Mouse (Mus musculus): Measurements from ENCODE around the gene Eif3k.

The Eif3k gene

GRCm38 (mm10) chr7:28981651-28982273 lies at the start of gene Eif3k, which contains the start of gene Map4k1:
TSS of gene Eif3k (minus strand) at chr7:28981864.
TSS of gene Map4k1 (plus strand) at chr7:28982050.
- DNase-seq (ENCODE audit: low read depth, low spot score), result peak; percentile 100

DNA sequence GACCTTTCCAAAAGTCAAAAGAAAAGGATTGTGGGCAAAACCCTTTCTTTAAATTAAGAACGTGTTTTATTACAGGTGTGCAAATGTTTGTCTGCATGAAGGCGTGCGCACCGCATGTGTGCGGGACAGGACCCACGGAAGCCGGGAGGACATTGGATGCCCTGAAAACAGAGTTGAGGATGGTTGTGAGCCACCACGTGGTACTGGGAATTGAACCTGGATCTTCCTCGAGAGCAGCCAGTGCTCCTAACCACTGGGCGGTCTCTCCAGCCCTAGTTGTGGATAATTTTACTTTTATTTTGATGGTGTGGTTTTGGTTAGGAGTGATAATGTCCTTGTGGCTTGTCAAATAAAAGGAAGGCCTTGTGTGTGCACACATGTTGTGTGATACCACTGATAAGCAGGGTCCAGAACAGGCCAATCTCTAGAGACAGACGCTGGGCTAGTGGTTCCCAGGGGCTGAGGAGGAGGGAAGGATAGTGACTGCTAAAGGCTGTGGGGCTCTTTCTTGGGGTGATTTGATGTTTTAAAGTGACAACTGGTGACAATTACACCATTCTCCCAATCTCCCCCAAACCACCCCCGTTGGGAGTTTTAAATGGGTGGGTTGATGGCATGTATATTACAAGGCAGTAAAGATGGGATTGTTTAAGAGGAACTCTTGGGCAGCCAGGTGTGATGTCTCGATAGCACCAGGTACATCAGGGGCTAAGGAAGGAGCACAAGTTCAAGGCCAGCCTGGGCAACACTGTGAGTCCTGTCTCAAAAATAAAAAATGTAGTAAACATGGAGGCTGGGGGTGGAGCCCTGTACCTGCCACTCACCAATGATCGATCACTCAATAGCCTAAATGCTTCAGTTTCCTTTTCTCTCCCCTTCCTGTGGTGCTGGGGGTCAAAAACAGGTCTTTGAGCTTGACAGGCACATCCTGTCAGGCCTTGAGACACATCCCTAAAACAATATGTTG lies 48.3 kb upstream of the Eif3k start:
- DNase-seq (ENCODE audit: low read depth, low spot score), result no peak

DNA sequence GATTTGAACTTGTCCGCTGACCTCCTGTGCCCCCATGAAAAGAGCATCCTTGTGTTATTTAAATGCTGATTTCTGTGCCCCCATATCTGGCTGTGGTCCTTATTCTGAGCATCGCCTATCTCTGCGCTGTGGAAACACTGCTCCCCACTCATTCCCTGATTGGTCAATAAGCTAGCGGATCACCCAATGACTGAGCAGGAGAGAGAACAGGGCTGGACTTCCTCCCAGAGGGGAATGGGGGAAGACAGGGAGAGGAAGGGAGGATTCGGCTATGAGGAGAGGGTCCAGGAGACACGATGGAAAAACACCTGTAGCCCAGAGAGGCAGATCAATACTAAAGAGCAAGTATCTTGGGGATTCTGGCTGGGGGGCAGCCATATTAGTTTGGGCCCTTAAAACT lies 47.1 kb upstream of the Eif3k start:
- no peak for DNase-seq (ENCODE audit: low read depth, low spot score)

DNA sequence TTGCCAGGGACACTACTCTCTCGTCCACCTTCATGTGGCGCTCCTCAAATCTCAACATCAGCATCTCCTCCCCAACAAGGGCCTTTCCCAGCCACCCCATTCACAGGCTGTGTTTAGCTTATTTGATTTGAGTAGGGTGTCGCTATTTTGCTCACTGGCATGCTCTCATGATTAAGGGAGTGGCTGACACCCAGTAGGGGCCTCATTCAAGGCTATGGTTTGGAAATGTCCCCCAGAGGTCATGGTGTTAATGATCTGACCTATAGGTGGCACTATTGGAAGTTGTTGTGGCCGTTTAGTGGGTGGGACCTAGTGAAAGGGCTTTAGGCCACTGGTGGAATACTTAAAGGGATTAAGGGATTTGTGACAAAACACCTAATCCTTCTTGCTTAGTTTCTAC lies 45.1 kb upstream of the Eif3k start:
- peak; percentile 36 for DNase-seq (ENCODE audit: low read depth, low spot score)

DNA sequence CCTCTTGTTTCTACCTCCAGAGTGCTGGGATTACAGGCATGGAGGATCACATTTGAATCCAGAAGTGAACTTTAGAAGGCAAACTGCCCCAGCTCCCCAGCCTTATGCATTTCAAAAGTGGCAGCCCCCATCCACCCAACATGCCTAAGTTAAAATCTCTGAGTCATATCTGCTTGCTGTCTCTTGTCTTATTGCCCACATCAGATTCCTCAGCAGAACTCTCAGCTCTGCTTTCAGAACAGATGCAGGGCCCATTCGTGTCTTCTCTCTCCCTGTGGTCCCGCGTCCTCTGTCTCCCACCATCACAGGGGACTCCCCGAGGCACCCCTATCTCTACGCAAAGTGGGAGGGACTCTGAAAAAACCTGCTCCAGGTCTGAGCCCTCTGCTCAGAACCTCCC lies 44.5 kb upstream of the Eif3k start:
- DNase-seq (ENCODE audit: low read depth, low spot score), result peak; percentile 73

GRCm38 (mm10) chr7:29025566-29025965 lies 43.9 kb upstream of the Eif3k start:
- DNase-seq (ENCODE audit: low read depth, low spot score), result peak; percentile 85

- peak; percentile 59 for DNase-seq (ENCODE audit: low read depth, low spot score)
Measured at GRCm38 (mm10) chr7:29023514-29023913, 41.9 kb upstream of the Eif3k start.

- no peak for DNase-seq (ENCODE audit: low read depth, low spot score)
Measured at GRCm38 (mm10) chr7:29022479-29022878, 40.8 kb upstream of the Eif3k start.

GRCm38 (mm10) chr7:29019447-29020220 lies 38.0 kb upstream of the Eif3k start:
- DNase-seq (ENCODE audit: low read depth, low spot score), result peak; percentile 36

- no peak for DNase-seq (ENCODE audit: low read depth, low spot score)
Measured at GRCm38 (mm10) chr7:29017222-29017621, 35.6 kb upstream of the Eif3k start.

DNA sequence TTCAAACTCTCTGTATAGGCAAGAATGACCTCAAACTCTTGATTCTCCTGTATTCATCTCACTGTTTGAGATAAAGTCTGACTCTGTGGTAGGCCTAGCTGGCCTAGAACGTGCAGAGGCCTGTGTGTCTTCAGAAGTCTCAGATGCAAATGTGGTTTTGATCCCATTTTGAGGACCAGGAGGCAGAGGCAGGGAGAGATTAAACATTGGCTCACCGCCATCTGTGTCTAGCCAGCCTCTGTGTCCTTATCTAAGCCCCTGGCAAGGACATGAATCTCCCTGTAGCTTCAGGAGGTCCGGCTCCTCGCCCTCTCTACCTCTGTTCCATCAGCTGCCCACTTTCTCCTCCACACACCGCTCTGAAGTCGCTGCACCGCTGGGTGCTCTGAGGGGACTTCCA lies 34.8 kb upstream of the Eif3k start:
- no peak for DNase-seq (ENCODE audit: low read depth, low spot score)

- no peak for DNase-seq (ENCODE audit: low read depth, low spot score)
Measured at GRCm38 (mm10) chr7:29014984-29015383, 33.3 kb upstream of the Eif3k start.

- DNase-seq (ENCODE audit: low read depth, low spot score), result peak; percentile 49
Measured at GRCm38 (mm10) chr7:29008714-29009113, 27.1 kb upstream of the Eif3k start.

DNA sequence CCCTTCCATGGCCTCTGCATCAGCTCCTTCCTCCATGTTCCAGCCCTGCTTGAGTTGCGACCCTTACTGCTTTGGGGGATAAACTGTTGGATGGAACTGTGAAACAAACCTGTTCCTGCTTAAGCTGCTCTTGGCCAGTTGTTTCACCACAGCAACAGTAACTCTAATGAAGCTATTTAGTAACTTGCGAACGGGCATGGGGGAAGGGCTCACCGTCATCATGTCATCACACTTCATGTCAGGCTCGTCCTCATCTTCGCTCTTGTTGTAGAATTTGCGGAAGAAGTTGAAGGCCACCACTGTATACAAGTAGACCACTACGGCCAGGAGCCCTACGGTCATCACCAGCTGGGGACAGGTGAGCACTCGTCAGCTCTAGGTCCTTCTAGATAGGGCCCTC lies 26.5 kb upstream of the Eif3k start:
- DNase-seq (ENCODE audit: low read depth, low spot score), result no peak

DNA sequence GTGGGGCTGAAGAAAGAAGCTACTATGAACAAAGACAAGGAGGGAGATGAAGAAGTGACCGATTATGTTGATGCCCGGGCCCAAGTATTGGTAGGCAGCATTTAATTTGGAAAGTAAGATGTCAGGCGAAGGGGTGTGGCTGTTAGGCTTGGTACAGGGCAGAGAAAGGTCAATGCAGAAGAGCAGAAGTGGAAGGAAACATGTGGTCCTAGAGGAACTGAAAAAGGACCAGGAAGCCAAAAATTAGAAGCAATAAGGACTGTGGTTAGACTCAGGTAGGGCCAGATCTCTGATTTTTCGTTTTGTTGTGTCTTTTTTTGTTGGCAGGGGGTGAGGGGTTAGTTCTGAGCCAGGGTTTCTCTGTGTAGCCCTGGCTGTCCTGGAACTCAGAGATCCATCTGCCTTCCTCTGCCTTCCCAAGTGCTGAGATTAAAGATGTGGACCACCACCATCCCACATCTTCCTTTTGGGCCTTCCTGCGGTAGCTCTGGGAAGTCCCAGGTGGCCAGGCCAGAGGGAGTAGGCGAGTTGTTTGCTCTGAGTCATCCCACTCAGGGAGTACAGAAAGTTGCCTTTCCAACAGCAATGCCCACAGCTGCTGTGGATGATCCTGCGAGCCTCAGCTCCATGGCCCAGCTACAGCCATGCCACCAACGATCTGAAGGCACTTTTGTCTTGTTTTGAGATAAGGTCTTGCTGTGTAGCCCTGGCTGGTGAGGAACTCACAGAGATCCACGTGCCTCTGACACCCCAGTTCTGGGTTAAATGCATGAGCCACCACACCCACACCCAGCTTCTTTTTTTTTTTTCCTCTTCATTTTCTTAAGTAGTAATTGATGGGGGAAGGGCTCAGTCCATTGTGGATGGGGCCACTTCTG lies 25.8 kb upstream of the Eif3k start:
- no peak for DNase-seq (ENCODE audit: low read depth, low spot score)

- peak; percentile 77 for DNase-seq (ENCODE audit: low read depth, low spot score)
Measured at GRCm38 (mm10) chr7:29000651-29001605, 19.3 kb upstream of the Eif3k start.

GRCm38 (mm10) chr7:28993402-28993801 lies 11.7 kb upstream of the Eif3k start:
- no peak for DNase-seq (ENCODE audit: low read depth, low spot score)

DNA sequence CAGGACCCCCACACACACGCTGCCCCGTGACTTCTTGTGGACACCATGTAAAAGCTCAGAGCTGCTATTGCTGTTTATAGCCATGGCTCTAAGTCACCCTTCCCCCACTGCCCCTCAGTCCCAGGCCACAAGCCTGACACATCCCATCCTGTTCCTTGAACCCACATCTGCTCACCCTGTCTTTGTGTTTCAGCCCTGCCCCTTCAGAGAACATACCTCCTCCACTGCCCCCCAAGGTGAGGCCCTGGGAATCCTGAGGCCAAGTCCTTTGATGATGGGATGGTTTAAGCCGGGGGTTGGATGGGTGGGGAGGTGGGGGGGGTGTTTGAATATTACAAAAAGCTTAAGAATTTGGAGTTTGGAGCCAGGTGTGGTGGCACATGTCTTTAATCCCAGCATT lies 11.3 kb upstream of the Eif3k start:
- no peak for DNase-seq (ENCODE audit: low read depth, low spot score)

DNA sequence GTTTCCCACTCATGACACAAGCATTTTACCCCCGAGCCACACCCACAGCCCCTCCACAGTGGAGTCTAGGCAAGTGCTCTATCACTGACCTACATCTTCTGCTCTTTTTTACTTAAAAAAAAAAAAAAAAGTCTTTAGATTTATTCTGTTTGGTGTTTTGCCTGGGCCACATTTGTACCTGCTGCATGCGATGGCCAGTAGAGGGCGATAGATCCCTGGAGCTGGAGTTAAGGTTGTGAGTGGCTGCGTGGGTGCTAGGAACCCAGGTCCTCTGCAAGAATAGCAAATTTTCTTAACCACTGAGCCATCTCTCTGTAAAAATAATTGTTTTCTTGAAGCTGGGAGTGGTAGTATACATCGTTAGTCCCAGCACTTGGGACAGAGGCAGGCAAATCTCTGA lies 10.0 kb upstream of the Eif3k start:
- DNase-seq (ENCODE audit: low read depth, low spot score), result no peak

- no peak for DNase-seq (ENCODE audit: low read depth, low spot score)
Measured at GRCm38 (mm10) chr7:28990766-28991273, 9.2 kb upstream of the Eif3k start.

All from CD4-positive helper T cell, adult 2 months (primary cell).